Mouse (Mus musculus) embryo, embryonic 10.5 days (tissue): ENCODE measurements around the gene Nupr1.

Source experiments
- DNase-seq: peaks from one replicate; pipeline ENCODE4 v3.0.0-alpha.2; 2015; ENCODE audit warnings: low spot score

Gene Nupr1

DNA sequence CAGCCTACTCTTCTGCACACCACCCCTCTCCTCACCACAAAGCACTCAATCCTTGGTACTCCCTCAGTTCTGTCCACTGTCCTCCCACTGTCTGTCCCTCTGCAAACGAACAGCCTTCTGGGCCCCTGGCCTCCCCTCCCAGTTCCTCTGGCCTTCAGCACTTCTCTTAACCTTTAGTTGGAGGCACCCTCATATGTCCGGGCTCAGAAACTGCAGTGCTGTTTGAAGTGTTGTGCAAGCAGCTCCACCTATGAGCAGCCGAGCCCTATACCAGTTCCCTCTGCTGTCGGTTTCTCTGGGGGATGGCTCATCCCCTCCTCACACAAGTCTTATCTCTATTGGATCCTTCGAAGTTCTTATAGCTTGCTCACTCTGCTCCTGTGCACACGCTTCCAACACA is 34.2 kb downstream of the Nupr1 start:
- no peak for DNase-seq

DNA sequence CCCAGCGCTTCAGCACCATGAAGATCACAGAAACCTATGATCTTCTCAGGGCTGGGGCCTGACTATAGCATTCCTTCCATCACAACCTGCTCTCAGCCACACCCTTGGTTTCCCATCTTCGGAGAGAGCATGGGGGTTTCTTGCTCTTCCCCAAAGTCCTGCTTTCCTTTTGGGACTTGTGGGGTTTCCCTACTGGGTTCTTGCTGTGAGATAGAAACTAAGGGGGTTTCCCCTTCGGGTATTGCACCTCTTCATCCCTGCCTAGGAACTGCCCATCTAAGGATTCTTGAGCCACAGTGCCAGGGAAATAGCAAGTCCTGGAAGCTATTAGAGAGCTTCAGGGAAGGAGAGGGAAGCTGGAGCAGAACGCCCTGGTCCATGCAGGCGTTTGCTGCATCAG is 34.8 kb downstream of the Nupr1 start:
- DNase-seq, result no peak

DNA sequence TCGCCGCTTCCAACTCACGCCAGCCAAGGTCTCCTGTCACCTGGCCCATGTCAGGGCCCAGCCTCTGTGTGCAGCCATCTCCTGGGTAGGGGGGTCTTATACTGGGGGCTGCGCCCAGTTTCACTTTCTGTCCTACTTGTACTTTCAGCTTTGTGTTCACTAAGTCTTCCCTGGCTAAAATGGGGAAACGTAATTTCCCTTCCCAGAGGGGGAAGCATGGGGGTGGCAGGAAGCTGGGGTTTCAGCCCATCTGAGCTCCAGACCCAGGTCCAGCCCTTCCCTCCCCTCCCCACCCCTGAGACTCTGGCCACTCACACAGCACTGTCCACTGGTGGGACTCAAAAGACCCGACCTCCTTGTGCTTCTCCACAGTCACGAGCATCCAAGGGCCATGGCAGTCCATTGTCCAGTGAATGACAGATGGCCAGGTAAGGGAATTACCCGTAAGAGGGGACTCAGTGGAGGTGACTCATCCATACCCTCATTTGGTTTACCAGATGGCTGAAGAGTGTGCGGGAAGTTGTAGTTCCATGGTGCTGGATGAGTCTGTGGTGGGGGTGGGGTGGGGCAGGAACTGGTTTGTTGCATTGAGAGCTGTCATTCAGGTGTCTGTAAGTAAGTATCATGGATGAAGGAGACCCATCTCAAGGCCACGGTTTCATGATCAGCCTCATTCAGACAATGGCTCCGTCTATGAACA is 35.6 kb downstream of the Nupr1 start, which contains the start of gene Il27:
Il27 (minus strand) TSS at position 80 of the 700 bp plus-strand sequence.
- DNase-seq, result no peak

DNA sequence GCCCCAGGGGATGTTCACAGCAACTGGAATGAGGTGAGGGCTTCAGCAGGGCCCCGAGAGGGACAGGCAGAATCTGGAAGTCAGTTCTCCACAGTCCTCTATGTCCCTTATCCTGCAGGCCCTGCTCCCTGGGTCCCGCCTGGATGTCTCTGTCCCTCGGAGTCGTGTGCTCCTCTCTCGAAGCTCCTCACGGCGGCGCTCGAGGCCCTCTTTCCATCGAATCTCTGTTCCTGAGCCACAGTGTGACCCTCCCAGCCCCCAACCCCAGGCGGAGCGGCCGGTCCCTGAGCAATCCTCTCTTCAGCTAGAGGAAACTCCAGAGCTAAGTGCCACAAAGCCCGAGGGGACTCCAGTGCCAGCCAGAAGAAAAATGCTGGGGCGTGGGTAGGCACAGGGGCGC is 42.9 kb downstream of the Nupr1 start:
- DNase-seq, result peak; percentile 90

DNA sequence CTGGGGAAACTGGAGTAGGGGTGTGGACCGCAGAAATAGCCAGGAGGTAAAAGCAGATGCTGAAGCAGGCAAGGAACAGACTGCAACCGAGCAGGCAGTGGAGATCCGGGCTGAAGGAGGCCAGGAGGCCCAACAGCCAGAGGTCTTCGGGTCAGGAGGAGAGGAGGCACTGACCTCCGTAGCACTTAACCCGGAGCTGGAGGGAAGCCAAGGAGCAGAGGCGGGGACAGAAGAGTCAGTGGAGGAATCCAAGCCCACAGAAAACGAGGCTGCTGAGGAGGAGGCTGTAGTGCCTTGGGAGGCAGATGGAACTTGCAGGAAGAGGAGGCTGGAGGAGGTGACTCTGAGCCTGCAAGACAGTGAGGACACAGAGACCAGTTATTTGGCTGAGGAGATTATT is 43.8 kb downstream of the Nupr1 start:
- no peak for DNase-seq

DNA sequence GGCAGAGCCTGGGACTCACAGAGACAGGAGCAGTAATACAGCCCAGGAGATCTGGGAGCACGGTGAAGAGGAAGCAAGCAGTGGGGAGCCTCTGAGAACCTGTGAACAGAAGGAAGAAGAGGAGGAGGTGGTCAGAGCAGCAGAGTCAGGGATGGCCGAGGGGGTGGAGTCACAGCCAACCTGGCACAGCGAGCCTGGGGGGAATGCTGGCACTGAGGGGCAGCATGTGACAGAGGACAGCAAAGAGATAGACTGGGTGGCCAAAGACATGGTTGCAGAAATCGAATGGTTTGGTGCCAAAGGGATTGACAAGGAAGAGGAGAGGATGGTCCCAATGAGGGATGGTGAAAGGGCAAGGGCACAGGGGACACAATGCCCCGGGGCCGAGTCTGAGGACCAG is 44.9 kb downstream of the Nupr1 start, which contains the start of gene Cln3:
Cln3 (minus strand) TSS at position 101 of the 400 bp plus-strand sequence.
- no peak for DNase-seq

DNA sequence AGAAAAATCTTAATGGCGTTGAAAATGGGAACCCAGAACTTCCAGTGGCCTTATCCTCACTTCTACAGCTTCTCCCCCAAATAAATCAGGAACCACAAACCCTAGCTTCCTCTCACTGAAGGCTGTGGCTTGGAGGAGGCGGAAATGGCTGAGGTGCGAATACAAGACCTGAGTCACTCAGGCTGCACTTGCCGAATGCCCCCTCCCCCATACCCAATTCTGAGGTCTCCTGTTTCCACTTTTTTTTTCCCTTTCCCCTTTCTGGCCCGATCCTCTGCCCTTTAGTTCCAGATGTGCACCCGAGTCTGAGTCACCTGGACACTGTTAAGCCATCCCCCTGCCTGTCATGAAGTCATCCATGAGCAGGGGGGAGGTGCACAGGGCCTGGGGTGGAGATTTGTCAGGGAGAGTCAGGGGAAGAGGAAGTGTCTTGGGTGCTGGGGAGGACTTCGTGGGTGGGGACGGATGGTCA is 46.1 kb downstream of the Nupr1 start, which contains the start of gene Apobr:
Apobr (plus strand) TSS at position 437 of the 472 bp plus-strand sequence.
- DNase-seq, result no peak

DNA sequence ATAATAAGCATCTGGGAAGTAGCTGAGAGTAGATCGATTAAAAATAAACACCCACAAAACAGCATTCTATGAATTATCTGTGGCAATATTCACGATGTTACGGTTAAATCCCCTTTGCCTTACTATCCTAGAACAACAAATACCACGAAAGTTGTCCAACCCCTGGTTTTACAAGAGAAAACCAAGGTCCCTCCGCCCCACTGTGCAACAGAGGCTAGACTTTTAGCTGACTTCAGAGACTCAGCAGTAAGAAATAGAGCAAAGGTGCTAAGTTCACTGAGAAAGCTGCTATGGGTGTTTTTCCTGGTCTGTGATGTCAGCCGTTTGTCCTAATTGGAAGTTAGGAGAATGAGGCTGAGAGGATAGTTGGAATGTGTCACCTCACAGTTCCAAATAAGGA is 46.9 kb downstream of the Nupr1 start:
- DNase-seq, result peak; percentile 10

DNA sequence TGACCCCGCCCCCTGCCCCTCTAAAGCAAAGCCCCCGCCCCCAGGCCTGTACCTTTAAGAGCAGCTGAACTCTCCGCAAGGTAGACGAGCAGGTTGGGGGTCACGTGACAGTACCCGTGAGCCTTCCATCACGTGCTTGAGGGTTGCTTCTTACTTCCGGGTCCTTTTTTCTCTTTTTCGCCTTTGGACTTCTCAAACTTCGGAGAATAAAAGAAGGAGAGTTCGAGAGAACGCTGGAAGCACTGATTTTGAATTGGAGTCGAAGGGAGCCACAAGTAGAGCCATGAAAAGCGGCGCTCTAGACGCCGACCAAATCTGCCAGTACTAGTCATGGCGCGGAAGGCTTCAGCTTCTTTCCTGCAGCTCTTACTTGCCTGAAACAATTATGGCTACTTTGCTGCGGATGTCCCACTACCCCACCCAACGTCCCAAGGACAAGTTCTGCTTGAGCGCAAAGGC is 47.4 kb downstream of the Nupr1 start:
- DNase-seq, result peak; percentile 95

DNA sequence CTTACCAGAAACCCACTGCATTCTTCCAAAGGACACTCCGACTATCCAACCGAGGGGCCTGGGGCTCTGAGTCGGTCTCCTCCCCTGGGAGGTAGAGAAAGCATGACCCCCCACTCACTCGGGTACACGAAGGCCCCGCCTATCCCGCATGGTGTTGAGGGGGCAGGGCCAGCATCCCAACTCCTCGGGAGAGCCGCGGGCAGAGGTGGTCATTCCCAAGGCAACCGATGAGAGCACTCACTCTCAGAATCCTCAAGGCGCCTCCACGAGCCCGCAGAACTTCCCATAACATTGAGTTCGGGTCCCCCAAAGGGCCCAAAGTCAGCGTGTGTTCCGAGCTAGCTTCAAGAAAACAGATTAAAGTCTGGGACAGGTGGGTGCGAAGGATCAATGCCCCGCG is 47.9 kb downstream of the Nupr1 start:
- peak; percentile 72 for DNase-seq

DNA sequence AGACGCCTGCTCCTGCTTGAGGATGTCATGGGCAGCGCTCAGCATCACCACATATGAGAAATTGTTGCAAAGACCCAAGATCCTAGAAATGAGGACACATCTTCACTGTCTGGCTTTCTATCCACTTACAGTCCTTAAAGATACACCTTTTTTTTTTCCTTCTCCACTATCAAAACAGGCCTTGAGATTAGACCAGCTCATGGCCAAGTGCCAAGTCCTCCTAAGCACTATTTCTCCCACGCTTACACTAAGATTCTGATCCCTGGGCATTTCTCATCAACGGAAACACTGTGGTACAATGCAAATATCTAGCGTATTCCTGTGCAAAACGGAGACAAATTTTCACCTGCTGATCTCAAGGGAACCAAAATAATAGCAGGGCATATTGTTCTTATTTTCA is 49.0 kb downstream of the Nupr1 start:
- DNase-seq, result no peak

DNA sequence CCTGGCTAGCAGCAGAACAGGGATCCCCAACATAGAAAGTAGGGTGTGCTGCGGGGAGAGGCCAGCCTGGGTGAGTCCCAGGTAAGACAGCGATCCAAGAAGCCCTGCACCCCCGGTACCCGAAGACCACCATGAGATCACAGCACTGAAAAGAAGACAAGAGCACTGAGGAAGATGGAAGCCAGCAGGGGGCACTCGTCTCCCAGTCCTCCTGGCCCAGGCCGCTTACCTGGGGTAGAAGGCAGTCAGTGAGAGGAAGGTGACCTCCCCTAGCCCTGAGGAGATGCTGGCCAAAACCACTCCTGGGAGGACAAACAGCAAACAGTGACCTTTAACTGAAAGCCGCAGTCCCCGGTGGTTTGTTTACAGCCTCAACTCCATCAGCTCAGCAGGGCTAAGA is 51.5 kb downstream of the Nupr1 start:
- DNase-seq, result peak; percentile 50

DNA sequence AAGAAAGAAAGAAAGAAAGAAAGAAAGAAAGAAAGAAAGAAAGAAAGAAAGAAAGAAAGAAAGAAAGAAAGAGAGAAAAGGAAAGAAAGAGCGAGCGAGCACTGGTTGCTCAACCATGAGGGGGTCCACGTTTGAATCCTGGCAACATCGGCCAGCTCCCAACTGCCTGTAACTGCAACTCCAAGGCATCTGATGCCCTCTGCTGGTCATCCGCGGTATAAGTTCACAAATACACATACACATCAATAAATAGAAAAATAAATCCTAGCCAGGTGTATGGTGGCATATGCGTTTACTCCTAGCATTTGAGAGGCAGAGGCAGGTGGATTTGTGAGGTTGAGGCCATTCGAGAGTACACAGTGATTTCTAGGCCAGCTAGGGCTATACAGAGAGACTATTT is 53.7 kb downstream of the Nupr1 start:
- DNase-seq, result peak; percentile 75
